Mouse (Mus musculus) lung, postnatal 0 days (tissue): ENCODE measurements at regions not wholly inside any gene's neighbourhood (a gene's known extent, or its start where the extent isn't known, plus 50 kb on each side); places are given as distances from the start of the nearest gene placed in this dataset.

Experiments
- ATAC-seq: fragments of 200-750 bp; cut with Nextera tagmentation; 2 replicates; pipeline ENCODE4 v1.8.0; 2017; ENCODE audit warnings: moderate library complexity
- DNase-seq: peaks from one replicate; pipeline ENCODE4 v3.0.0-alpha.2; 2016; ENCODE audit warnings: low spot score
- H3K27ac ChIP-seq: fragments of 300-500 bp; sonication (generic); 2 replicates; pipeline ENCODE4 v1.5.1; 2014; ENCODE audit warnings: antibody characterized with exemption, mild to moderate bottlenecking, low read length, mixed read lengths
- H3K27me3 ChIP-seq: fragments of 300-500 bp; sonication (generic); replicated peaks from 2 replicates; pipeline ENCODE4 v1.6.1; 2014; ENCODE audit warnings: low read length, mixed read lengths; ENCODE audit not compliant: insufficient read depth
- H3K36me3 ChIP-seq: fragments of 300-500 bp; sonication (generic); 2 replicates; pipeline ENCODE4 v1.6.1; 2014; ENCODE audit warnings: low read length, mixed read lengths; ENCODE audit not compliant: insufficient read depth
- H3K4me1 ChIP-seq: fragments of 300-500 bp; sonication (generic); 2 replicates; pipeline ENCODE4 v1.6.1; 2014; ENCODE audit warnings: antibody characterized with exemption, low read depth, low read length, mixed read lengths; ENCODE audit not compliant: insufficient read depth
- H3K4me2 ChIP-seq: fragments of 300-500 bp; sonication (generic); replicated peaks from 2 replicates; pipeline ENCODE4 v1.6.1; 2014; ENCODE audit warnings: low read depth, mild to moderate bottlenecking, low read length, moderate library complexity, mixed read lengths
- H3K4me3 ChIP-seq: fragments of 300-500 bp; sonication (generic); 2 replicates; pipeline ENCODE4 v1.5.1; 2014; ENCODE audit warnings: low read depth, low read length
- H3K9ac ChIP-seq: fragments of 300-500 bp; sonication (generic); replicated peaks from 2 replicates; pipeline ENCODE4 v1.6.1; 2014; ENCODE audit warnings: low read depth, mild to moderate bottlenecking
- H3K9me3 ChIP-seq: fragments of 300-500 bp; sonication (generic); 2 replicates; pipeline ENCODE4 v1.6.1; 2016; ENCODE audit warnings: low read length, mixed read lengths
- CTCF ChIP-seq: IDR thresholded peaks from 2 replicates; pipeline ENCODE4 v1.5.1; 2016; ENCODE audit warnings: antibody characterized with exemption, mild to moderate bottlenecking
- EP300 ChIP-seq: IDR thresholded peaks from 2 replicates; pipeline ENCODE4 v1.6.1; 2016; ENCODE audit warnings: antibody characterized with exemption, mild to moderate bottlenecking, control low read depth
- whole genome bisulfite sequencing: fragments of 180-500 bp; shearing (Covaris S2); extraction: QIAGEN DNeasy Blood & Tissue Kit; methylation state at CpG from one replicate; pipeline ENCODE4 v1.1.7; 2014; 5-methylcytosine and 5-hydroxymethylcytosine counted together

DNA sequence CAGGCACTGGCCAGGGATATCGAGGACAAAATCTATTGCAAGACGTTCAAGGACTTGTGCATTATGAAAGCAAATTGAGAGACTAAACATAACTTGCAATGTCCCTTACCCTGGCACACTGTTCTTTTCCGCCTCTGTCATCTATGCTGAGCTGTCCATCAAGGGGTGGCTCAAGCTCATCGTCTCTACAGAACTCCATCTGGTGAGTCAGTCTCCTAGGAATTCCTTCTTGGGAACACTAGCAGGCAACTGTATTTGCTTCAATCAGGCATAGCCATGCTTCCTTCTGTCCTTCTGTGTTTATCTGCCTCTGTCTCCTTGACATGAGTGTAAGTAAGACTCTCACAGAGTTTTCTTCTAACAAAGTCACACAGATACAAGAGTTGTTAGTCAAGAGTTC lies 154.0 kb upstream of the Gpc6 start:
- Histone ChIP-seq H3K27me3 (no peaks in the 10 kb centered on the region), H3K4me2 (no peak overlapping the region), H3K9ac (no peak overlapping the region), H3K4me3 (no peak overlapping the region), H3K36me3 (no peaks in the 10 kb centered on the region), H3K4me1 (no peaks in the 10 kb centered on the region), H3K9me3 (no peaks in the 10 kb centered on the region), H3K27ac (no peak overlapping the region)
- 75% methylated on average over 4 of the region's 4 CpGs for WGBS
- no peak for TF ChIP-seq EP300
- no peak for TF ChIP-seq CTCF
- DNase-seq (no peak), ATAC-seq (no peak)

DNA sequence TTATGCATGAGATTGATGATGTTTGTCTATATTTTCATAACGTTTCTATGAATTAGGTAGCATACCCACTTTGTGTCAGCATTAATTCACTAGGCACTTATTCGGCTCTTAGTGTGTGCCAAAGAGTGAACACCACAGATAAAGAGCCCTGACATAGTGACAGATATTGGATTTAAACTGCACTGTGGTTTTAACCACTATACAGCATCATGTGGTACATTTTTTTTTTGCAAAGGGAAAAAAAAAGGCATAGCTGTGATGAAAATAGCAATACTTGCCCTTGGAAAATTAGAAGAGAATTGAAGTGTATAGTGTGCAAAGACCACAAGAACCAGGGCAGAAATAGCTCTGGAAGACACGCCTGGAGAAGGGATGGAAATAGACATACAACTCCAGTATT lies 153.4 kb upstream of the Gpc6 start:
- ATAC-seq (no peak), DNase-seq (no peak)
- no peak overlapping the region for H3K27ac ChIP-seq
- no peak for TF ChIP-seq EP300
- no peak for TF ChIP-seq CTCF
- WGBS = 67% methylated on average over 3 of the region's 3 CpGs
- no peak overlapping the region for H3K4me2 ChIP-seq
- no peaks in the 10 kb centered on the region for H3K36me3 ChIP-seq
- no peak overlapping the region for H3K4me3 ChIP-seq
- H3K9me3 ChIP-seq = no peaks in the 10 kb centered on the region
- no peak overlapping the region for H3K9ac ChIP-seq
- H3K4me1 ChIP-seq = no peaks in the 10 kb centered on the region
- no peaks in the 10 kb centered on the region for H3K27me3 ChIP-seq

DNA sequence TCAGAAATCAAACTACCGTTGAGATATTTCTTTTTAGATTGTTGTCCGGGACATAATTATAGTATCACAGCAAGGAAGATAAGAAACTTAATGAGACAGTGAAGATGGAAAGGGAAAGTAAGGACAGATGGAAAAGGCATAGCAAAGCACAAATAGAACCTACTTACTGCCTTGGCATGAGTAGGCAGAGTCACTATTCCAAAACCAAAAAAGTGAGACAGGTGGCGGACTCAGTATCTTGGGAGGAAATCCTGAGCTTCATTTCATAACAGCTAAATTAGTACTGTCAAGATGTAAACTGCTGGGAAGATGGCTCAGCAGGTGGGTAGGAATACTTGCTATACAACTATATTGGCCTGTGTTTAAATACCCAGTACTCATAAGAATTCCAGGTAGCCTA lies 145.5 kb upstream of the Gpc6 start:
- ATAC-seq (no peak), DNase-seq (no peak)
- 88% methylated on average over 3 of the region's 3 CpGs for WGBS
- H3K9me3 ChIP-seq = no peaks in the 10 kb centered on the region
- H3K4me3 ChIP-seq = no peak overlapping the region
- TF ChIP-seq EP300 = no peak
- no peak for TF ChIP-seq CTCF
- no peak overlapping the region for H3K9ac ChIP-seq
- no peak overlapping the region for H3K27ac ChIP-seq
- no peak overlapping the region for H3K4me2 ChIP-seq
- no peaks in the 10 kb centered on the region for H3K4me1 ChIP-seq
- no peaks in the 10 kb centered on the region for H3K36me3 ChIP-seq
- no peaks in the 10 kb centered on the region for H3K27me3 ChIP-seq

DNA sequence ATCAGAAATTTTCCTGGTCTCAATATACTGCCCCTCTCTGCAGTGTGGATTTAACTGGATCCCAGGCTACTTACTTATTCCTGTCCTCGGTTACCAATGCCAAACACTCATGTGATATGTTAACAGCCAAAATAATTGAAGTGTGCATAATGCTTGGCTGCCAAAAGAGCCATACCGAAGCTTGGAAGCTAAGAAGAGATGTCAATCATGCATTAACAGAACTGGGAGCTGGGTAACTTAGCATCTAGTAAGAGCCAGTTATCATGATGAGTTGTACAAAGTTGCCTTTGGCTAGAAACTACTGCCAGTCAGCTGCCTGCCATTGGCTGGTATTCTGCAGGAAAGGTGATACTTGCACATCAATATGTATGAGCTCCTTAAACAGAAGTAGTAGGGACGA lies 141.3 kb upstream of the Gpc6 start:
- Histone ChIP-seq H3K9ac (no peak overlapping the region), H3K36me3 (no peaks in the 10 kb centered on the region), H3K4me2 (no peak overlapping the region), H3K9me3 (no peaks in the 10 kb centered on the region), H3K27ac (no peak overlapping the region), H3K4me1 (no peaks in the 10 kb centered on the region), H3K4me3 (no peak overlapping the region), H3K27me3 (no peaks in the 10 kb centered on the region)
- no peak for TF ChIP-seq EP300
- TF ChIP-seq CTCF = no peak
- DNase-seq = no peak
- 65% methylated on average over 3 of the region's 3 CpGs for WGBS
- ATAC-seq = no peak

DNA sequence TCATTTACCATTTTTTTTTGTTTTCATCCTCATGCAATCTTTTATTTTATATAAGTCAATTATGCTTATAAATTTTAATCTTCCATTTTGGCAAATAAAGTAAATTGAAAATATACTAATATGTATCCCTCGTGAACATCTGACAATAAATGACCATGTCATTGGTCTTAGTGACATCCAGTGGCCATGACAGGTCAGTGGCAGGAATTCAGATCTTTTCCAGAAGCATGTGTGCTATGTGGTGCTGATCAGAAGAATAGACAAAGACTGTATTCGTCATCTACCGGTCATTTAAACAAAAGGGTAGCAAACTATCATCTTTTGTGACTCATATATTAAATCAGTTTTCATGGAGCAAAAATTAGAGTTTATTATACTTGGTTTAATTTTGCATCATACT lies 118.6 kb upstream of the Gpc6 start:
- H3K9me3 ChIP-seq = no peaks in the 10 kb centered on the region
- H3K9ac ChIP-seq = no peak overlapping the region
- H3K4me2 ChIP-seq = no peak overlapping the region
- H3K27ac ChIP-seq = no peak overlapping the region
- DNase-seq = no peak
- H3K4me3 ChIP-seq = no peak overlapping the region
- no peaks in the 10 kb centered on the region for H3K4me1 ChIP-seq
- no peak for TF ChIP-seq CTCF
- no peak for TF ChIP-seq EP300
- no peaks in the 10 kb centered on the region for H3K27me3 ChIP-seq
- 69% methylated on average over 3 of the region's 3 CpGs for WGBS
- H3K36me3 ChIP-seq = no peaks in the 10 kb centered on the region
- no peak for ATAC-seq

DNA sequence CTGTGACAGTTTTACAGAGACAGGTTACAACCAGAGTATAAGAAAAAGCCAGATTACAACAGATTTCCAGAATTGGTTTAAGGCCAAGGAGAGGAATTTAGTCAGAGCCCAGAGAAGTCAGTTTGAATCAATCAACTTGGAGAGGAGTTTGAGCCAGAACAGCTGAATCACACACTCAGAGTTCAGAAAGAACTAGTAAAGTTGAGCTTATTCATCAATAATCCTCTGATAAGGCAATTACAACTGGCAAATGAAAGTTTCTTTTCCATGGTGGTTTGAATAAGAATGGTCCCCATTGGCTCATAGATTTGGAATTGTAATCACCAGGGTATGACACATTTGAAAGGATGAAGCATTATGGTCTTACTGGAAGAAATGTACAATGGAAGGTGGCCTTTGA lies 116.5 kb upstream of the Gpc6 start:
- H3K9ac ChIP-seq = no peak overlapping the region
- no peak overlapping the region for H3K4me3 ChIP-seq
- no peaks in the 10 kb centered on the region for H3K4me1 ChIP-seq
- DNase-seq (no peak), ATAC-seq (no peak)
- no peaks in the 10 kb centered on the region for H3K9me3 ChIP-seq
- H3K4me2 ChIP-seq = no peak overlapping the region
- TF ChIP-seq CTCF = no peak
- no peak for TF ChIP-seq EP300
- H3K36me3 ChIP-seq = no peaks in the 10 kb centered on the region
- H3K27me3 ChIP-seq = no peaks in the 10 kb centered on the region
- no peak overlapping the region for H3K27ac ChIP-seq

DNA sequence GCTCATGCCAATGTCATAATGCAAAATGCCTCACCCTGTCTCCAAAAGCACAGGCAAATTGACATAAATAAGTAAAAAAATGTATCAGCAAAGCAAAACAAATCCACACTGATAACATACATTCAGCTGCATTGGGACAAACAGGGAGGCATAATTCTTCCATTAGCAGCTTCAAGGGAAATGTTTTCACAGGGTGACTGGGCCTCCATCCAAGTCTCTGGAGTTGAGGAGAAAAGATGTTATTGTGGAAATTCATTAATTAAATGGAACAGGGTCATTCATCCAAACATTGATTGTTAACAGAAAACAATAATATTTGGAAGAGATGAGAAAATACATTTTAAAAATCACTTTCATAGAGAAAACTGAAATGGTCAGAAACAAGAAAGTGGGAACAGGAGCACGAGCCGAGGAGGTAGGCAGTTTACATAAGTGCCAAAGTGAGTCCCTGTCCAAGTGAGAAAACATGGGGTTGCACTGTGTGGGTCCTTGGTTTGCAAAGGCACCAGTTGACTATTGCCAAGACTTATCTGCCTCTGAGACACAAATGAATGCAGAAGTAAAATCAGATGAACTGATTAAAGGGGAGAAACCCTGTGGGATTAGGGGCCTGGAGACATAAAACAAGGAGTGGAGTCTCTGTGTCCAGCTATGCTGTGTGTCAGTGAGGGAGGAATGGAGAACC lies 114.3 kb upstream of the Gpc6 start:
- H3K4me3 ChIP-seq = no peak overlapping the region
- H3K27ac ChIP-seq = no peak overlapping the region
- H3K9ac ChIP-seq = no peak overlapping the region
- no peaks in the 10 kb centered on the region for H3K36me3 ChIP-seq
- H3K27me3 ChIP-seq = no peaks in the 10 kb centered on the region
- 74% methylated on average over 2 of the region's 2 CpGs for WGBS
- no peak overlapping the region for H3K4me2 ChIP-seq
- ATAC-seq (no peak), DNase-seq (no peak)
- no peaks in the 10 kb centered on the region for H3K4me1 ChIP-seq
- H3K9me3 ChIP-seq = no peaks in the 10 kb centered on the region
- no peak for TF ChIP-seq EP300
- TF ChIP-seq CTCF = no peak
